Mouse (Mus musculus): ENCODE data around the gene Klhdc8a. TPM values are rescaled to one million over a fixed set of nuclear protein-coding genes. Genes with fewer than 3 reads are reported as not detected.

Klhdc8a gene
- polyA plus RNA-seq, 1 experiment from 2014 or later, result 1.4 TPM

GRCm38 (mm10) chr1:132333201-132333600 lies 34.8 kb downstream of the Klhdc8a start:
- no peak for ATAC-seq (ENCODE audit: low FRiP score, low TSS enrichment)
- H3K4me3 ChIP-seq (ENCODE audit: low read length), result no peak overlapping the region
- H3K36me3 ChIP-seq (ENCODE audit: control insufficient read depth, insufficient read depth, low read length), result no peaks in the 10 kb centered on the region
- H3K27me3 ChIP-seq (ENCODE audit: control insufficient read depth, insufficient read depth, low read length), result no peaks in the 10 kb centered on the region
- H3K9me3 ChIP-seq (ENCODE audit: control insufficient read depth, low read length), result no peaks in the 10 kb centered on the region
- peaks cover 32% of the 10 kb centered on the region for H3K4me1 ChIP-seq (ENCODE audit: control insufficient read depth, insufficient read depth, low read length)
- H3K27ac ChIP-seq (ENCODE audit: low read depth, low read length), result peak overlapping the region; percentile 90; the same call in 1 of the 2 replicates
- 4% methylated on average over 2 of the region's 2 CpGs for WGBS
- no peak overlapping the region for H3K9ac ChIP-seq (ENCODE audit: low read depth, low read length)
- no peak overlapping the region for H3K4me2 ChIP-seq (replicated peaks; ENCODE audit: low read depth, low read length)

- Histone ChIP-seq H3K4me1 (ENCODE audit: control insufficient read depth, insufficient read depth, low read length) (peaks cover 32% of the 10 kb centered on the region), H3K36me3 (ENCODE audit: control insufficient read depth, insufficient read depth, low read length) (no peaks in the 10 kb centered on the region), H3K27ac (ENCODE audit: low read depth, low read length) (peak overlapping the region; percentile 90; the same call in 1 of the 2 replicates), H3K9ac (ENCODE audit: low read depth, low read length) (no peak overlapping the region), H3K4me2 (replicated peaks; ENCODE audit: low read depth, low read length) (no peak overlapping the region), H3K9me3 (ENCODE audit: control insufficient read depth, low read length) (no peaks in the 10 kb centered on the region), H3K4me3 (ENCODE audit: low read length) (no peak overlapping the region), H3K27me3 (ENCODE audit: control insufficient read depth, insufficient read depth, low read length) (no peaks in the 10 kb centered on the region)
- ATAC-seq (ENCODE audit: low FRiP score, low TSS enrichment), result peak; percentile 84
- WGBS, result 7% methylated on average over 4 of the region's 4 CpGs
Observed at GRCm38 (mm10) chr1:132333675-132334141, 35.3 kb downstream of the Klhdc8a start.

DNA sequence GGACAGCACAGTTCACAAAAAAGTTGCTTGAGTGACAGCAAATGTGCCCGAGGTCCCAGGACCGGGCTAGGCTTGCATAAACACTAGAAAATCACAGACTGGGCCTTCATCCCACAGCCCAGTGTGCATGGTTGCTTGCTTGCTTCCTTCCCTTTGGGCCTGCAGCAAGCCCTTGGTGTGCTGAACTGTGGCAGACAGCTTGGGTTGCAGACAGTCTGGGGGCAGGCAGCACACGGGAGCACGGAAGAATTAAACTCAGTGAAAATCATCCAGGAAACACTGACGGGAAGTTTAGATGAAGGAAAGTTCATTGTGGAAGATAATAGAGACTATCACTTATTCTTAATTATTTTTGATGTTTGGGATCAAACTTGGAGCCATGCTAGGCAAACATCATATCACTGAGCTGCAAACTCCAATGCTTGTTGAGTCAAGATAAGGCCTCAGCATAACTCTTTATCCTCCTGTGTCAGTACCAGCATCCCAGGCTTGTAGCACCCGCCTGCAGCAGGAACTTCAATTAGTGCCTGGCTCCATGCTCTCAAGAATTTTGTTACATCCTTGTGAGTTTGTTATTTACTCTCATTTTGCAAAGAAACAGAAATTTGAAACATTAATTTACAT lies 35.9 kb downstream of the Klhdc8a start:
- 20% methylated on average over 6 of the region's 6 CpGs for WGBS
- H3K9ac ChIP-seq (ENCODE audit: low read depth, low read length), result no peak overlapping the region
- H3K27me3 ChIP-seq (ENCODE audit: control insufficient read depth, insufficient read depth, low read length), result no peaks in the 10 kb centered on the region

GRCm38 (mm10) chr1:132335378-132335965 lies 37.0 kb downstream of the Klhdc8a start:
- H3K27me3 ChIP-seq (ENCODE audit: control insufficient read depth, insufficient read depth, low read length), result no peaks in the 10 kb centered on the region
- no peak overlapping the region for H3K4me2 ChIP-seq (replicated peaks; ENCODE audit: low read depth, low read length)
- H3K9ac ChIP-seq (ENCODE audit: low read depth, low read length), result 0 out of 2 replicates have a peak overlapping the region, but pooled peaks have one; percentile 4
- H3K4me3 ChIP-seq (ENCODE audit: low read length), result no peak overlapping the region
- no peaks in the 10 kb centered on the region for H3K36me3 ChIP-seq (ENCODE audit: control insufficient read depth, insufficient read depth, low read length)
- H3K4me1 ChIP-seq (ENCODE audit: control insufficient read depth, insufficient read depth, low read length), result peaks cover 32% of the 10 kb centered on the region
- WGBS, result 33% methylated on average over 12 of the region's 12 CpGs
- peak; percentile 24; the same call in 1 of the 2 replicates for ATAC-seq (ENCODE audit: low FRiP score, low TSS enrichment)
- peak overlapping the region; percentile 67; the same call in 1 of the 2 replicates for H3K27ac ChIP-seq (ENCODE audit: low read depth, low read length)
- H3K9me3 ChIP-seq (ENCODE audit: control insufficient read depth, low read length), result no peaks in the 10 kb centered on the region

More for the DNA sequence above, 35.9 kb downstream of the Klhdc8a start:
- peaks cover 32% of the 10 kb centered on the region for H3K4me1 ChIP-seq (ENCODE audit: control insufficient read depth, insufficient read depth, low read length)
- no peaks in the 10 kb centered on the region for H3K36me3 ChIP-seq (ENCODE audit: control insufficient read depth, insufficient read depth, low read length)
- no peak overlapping the region for H3K4me2 ChIP-seq (replicated peaks; ENCODE audit: low read depth, low read length)
- peak; percentile 40 for ATAC-seq (ENCODE audit: low FRiP score, low TSS enrichment)
- H3K4me3 ChIP-seq (ENCODE audit: low read length), result no peak overlapping the region
- H3K27ac ChIP-seq (ENCODE audit: low read depth, low read length), result peak overlapping the region; percentile 90; the same call in 1 of the 2 replicates
- H3K9me3 ChIP-seq (ENCODE audit: control insufficient read depth, low read length), result no peaks in the 10 kb centered on the region

DNA sequence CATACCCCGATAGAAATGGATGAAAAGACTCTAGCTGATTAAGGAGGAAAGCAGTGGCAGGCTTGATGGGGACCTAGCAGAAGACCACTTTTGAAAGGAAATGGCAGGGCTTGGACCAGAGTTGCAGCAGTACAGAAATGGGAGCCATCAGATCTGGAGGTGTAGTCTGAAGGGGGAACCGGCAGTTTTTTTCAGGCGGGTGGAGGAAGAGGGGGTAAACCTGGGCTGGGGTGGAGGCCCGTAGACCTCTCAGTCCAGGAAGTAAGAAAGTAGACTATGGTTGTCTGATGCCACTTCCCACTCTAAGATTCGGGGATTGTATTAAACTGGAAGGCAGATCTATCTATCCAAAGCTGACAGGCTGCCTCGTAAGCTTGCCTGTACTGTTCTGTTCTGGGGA lies 38.5 kb downstream of the Klhdc8a start:
- no peak for ATAC-seq (ENCODE audit: low FRiP score, low TSS enrichment)
- no peak overlapping the region for H3K4me2 ChIP-seq (replicated peaks; ENCODE audit: low read depth, low read length)
- WGBS, result 71% methylated on average over 6 of the region's 6 CpGs
- H3K4me1 ChIP-seq (ENCODE audit: control insufficient read depth, insufficient read depth, low read length), result peaks cover 32% of the 10 kb centered on the region
- no peak overlapping the region for H3K4me3 ChIP-seq (ENCODE audit: low read length)
- no peak overlapping the region for H3K9ac ChIP-seq (ENCODE audit: low read depth, low read length)
- no peaks in the 10 kb centered on the region for H3K9me3 ChIP-seq (ENCODE audit: control insufficient read depth, low read length)
- no peaks in the 10 kb centered on the region for H3K27me3 ChIP-seq (ENCODE audit: control insufficient read depth, insufficient read depth, low read length)
- no peaks in the 10 kb centered on the region for H3K36me3 ChIP-seq (ENCODE audit: control insufficient read depth, insufficient read depth, low read length)
- H3K27ac ChIP-seq (ENCODE audit: low read depth, low read length), result no peak overlapping the region

DNA sequence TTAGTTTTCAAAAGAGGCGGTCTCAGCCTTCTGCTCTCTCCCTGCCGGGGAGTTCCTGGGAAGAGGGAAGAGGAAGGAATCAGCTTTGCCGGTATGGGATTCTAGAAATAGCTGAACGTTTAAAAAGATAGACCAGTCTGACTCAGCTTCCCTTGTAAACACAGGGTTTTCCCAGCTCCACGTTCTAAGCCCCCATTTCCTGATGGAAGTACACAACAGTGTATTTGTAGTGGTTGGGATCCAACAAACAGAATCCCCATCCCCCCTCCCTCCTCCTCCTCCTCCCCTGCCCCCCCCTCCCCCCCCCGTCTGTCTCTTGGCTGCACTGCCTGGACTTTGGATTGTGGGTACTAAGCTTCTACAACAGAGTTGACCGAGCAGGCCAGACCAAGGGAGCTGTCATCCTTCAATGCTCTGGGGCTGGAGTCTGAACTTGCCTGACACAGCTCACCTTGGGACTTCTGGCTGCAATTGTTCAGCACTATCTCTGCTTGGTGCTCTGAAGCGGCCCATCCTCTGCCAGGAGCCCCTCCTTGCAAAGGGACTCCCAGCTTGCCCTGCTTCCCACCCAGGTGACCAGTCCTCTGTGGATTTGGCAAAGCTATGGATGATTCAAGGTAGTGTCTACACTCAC lies 39.7 kb downstream of the Klhdc8a start:
- Histone ChIP-seq H3K27ac (ENCODE audit: low read depth, low read length) (no peak overlapping the region), H3K9ac (ENCODE audit: low read depth, low read length) (no peak overlapping the region), H3K36me3 (ENCODE audit: control insufficient read depth, insufficient read depth, low read length) (no peaks in the 10 kb centered on the region), H3K4me1 (ENCODE audit: control insufficient read depth, insufficient read depth, low read length) (peaks cover 30% of the 10 kb centered on the region), H3K27me3 (ENCODE audit: control insufficient read depth, insufficient read depth, low read length) (no peaks in the 10 kb centered on the region), H3K9me3 (ENCODE audit: control insufficient read depth, low read length) (no peaks in the 10 kb centered on the region), H3K4me3 (ENCODE audit: low read length) (no peak overlapping the region), H3K4me2 (replicated peaks; ENCODE audit: low read depth, low read length) (no peak overlapping the region)
- WGBS, result 50% methylated on average over 7 of the region's 8 CpGs
- no peak for ATAC-seq (ENCODE audit: low FRiP score, low TSS enrichment)

DNA sequence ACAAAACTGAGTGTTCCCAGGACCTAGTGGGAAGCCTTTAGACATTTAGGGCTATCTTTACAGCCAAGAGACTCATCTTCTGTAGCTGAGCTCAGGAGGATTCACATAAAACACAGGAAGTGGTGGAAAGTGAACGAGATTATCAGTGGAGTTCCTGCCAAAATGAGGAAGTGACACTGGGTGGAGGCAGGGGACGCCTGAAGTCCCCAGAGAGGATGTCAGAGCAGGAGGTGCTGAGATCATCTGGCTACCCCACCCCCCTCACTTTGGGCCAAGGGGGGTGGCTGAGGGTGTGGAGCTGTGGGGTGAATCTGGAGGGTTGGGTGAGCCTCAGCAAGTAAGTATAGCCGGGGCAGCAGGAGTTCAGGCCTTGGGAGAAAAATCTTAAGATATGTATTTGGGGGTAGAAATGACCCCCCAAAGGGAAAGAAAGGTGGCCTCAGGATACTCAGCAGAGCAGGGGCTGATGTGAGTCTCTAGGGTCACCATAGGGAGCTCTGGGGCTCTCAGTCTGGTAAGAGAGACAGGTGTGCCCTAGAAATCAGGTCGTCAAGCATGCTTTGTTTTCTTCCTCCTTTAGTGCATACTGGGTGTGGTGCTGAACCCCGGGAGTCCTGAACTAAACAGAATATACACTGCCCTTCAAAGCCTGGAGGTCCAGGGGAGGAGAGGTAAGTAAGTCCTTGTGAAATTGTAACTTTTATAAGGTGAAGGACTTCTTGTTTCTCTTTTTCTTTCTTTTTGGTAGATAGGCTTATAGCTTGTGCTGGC lies 43.5 kb downstream of the Klhdc8a start:
- WGBS, result 42% methylated on average over 5 of the region's 5 CpGs
- no peak for ATAC-seq (ENCODE audit: low FRiP score, low TSS enrichment)
- Histone ChIP-seq H3K36me3 (ENCODE audit: control insufficient read depth, insufficient read depth, low read length) (no peaks in the 10 kb centered on the region), H3K4me2 (replicated peaks; ENCODE audit: low read depth, low read length) (no peak overlapping the region), H3K4me3 (ENCODE audit: low read length) (no peak overlapping the region), H3K27ac (ENCODE audit: low read depth, low read length) (no peak overlapping the region), H3K9ac (ENCODE audit: low read depth, low read length) (no peak overlapping the region), H3K9me3 (ENCODE audit: control insufficient read depth, low read length) (no peaks in the 10 kb centered on the region), H3K4me1 (ENCODE audit: control insufficient read depth, insufficient read depth, low read length) (0 out of 2 replicates have a peak, but pooled peaks cover 5% of the 10 kb centered on the region), H3K27me3 (ENCODE audit: control insufficient read depth, insufficient read depth, low read length) (no peaks in the 10 kb centered on the region)

DNA sequence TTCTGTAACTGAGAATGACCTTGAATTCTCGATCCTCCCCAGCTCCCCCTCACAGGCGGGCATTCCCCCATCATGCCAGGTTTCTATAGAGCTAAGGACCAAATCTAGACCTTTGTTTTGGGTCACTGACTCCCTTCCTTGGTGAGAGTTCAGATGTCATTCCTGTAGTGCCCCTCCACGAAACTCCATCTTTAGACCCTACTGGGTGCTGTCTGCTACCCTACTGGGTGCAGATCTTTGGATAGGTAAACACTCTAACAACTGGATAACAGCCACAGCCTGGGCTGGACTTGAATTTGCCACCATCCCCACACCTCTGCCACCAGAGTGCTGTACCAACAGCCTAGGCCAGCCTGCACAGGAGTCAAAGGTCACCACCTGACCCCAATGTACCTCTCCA lies 44.1 kb downstream of the Klhdc8a start:
- no peak overlapping the region for H3K27ac ChIP-seq (ENCODE audit: low read depth, low read length)
- H3K9ac ChIP-seq (ENCODE audit: low read depth, low read length), result no peak overlapping the region
- H3K36me3 ChIP-seq (ENCODE audit: control insufficient read depth, insufficient read depth, low read length), result no peaks in the 10 kb centered on the region
- no peak overlapping the region for H3K4me3 ChIP-seq (ENCODE audit: low read length)
- H3K27me3 ChIP-seq (ENCODE audit: control insufficient read depth, insufficient read depth, low read length), result no peaks in the 10 kb centered on the region
- 47% methylated on average over 3 of the region's 3 CpGs for WGBS
- no peaks in the 10 kb centered on the region for H3K9me3 ChIP-seq (ENCODE audit: control insufficient read depth, low read length)
- ATAC-seq (ENCODE audit: low FRiP score, low TSS enrichment), result no peak
- H3K4me2 ChIP-seq (replicated peaks; ENCODE audit: low read depth, low read length), result no peak overlapping the region
- 0 out of 2 replicates have a peak, but pooled peaks cover 2% of the 10 kb centered on the region for H3K4me1 ChIP-seq (ENCODE audit: control insufficient read depth, insufficient read depth, low read length)
